Mouse (Mus musculus) intestine, embryonic 15.5 days (tissue): Measurements from ENCODE around the gene Lcmt2. TPM values are rescaled to one million over a fixed set of nuclear protein-coding genes. Genes with fewer than 3 reads are reported as not detected.
"Not testable (repeated sequence)": the region's sequence is repeated elsewhere in the genome, so short reads cannot be mapped to it uniquely, and the experiment has no call there.

ENCODE experiments used
- ATAC-seq: fragments of 200-750 bp; cut with Nextera tagmentation; 2 replicates; pipeline ENCODE4 v1.8.0; 2017; ENCODE audit warnings: moderate TSS enrichment, moderate library complexity
- H3K27ac ChIP-seq: fragments of 300-500 bp; sonication (generic); 2 replicates; pipeline ENCODE4 v1.5.1; 2015; ENCODE audit warnings: mild to moderate bottlenecking, inconsistent platforms
- H3K27me3 ChIP-seq: fragments of 300-500 bp; sonication (generic); replicated peaks from 2 replicates; pipeline ENCODE4 v1.6.1; 2015; ENCODE audit warnings: inconsistent platforms
- H3K36me3 ChIP-seq: fragments of 300-500 bp; sonication (generic); 2 replicates; pipeline ENCODE4 v1.6.1; 2015; ENCODE audit warnings: inconsistent platforms
- H3K4me1 ChIP-seq: fragments of 300-500 bp; sonication (generic); replicated peaks from 2 replicates; pipeline ENCODE4 v1.6.1; 2015; ENCODE audit warnings: inconsistent platforms
- H3K4me2 ChIP-seq: fragments of 300-500 bp; sonication (generic); replicated peaks from 2 replicates; pipeline ENCODE4 v1.6.1; 2015; ENCODE audit warnings: mild to moderate bottlenecking, inconsistent platforms
- H3K4me3 ChIP-seq: fragments of 300-500 bp; sonication (generic); replicated peaks from 2 replicates; pipeline ENCODE4 v1.5.1; 2015; ENCODE audit warnings: inconsistent platforms
- H3K9ac ChIP-seq: fragments of 300-500 bp; sonication (generic); 2 replicates; pipeline ENCODE4 v1.6.1; 2015; ENCODE audit warnings: inconsistent platforms
- H3K9me3 ChIP-seq: fragments of 300-500 bp; sonication (generic); 2 replicates; pipeline ENCODE4 v1.6.1; 2016; ENCODE audit warnings: inconsistent platforms
- WGBS: fragments of 180-500 bp; shearing (Covaris S2); methylation state at CpG from one replicate; pipeline ENCODE4 v1.1.7; 2015; 5-methylcytosine and 5-hydroxymethylcytosine counted together
- polyA plus RNA-seq: library from polyadenylated mRNA; unstranded; fragments of >200 nt; fragmentation: Nextera tagmentation; extraction: Ambion mirVana; gene quantifications from 2 replicates; pipeline ENCODE4 v1.2.1, GENCODE M21; 2015

Lcmt2 gene
- polyA plus RNA-seq, 1 experiment from 2014 or later: 20.0 TPM

- Histone ChIP-seq H3K36me3 (peaks cover 8% of the 10 kb centered on the region; the same call in 1 of the 2 replicates), H3K27ac (no peak overlapping the region)
- WGBS: 87% methylated on average over 2 of the region's 2 CpGs
Observed at GRCm38 (mm10) chr2:121142415-121142814, 2.0 kb upstream of the Lcmt2 start.

GRCm38 (mm10) chr2:121141216-121142035 lies 973 bp upstream of the Lcmt2 start:
- H3K9me3 ChIP-seq: no peaks in the 10 kb centered on the region
- H3K4me2 ChIP-seq: peak overlapping the region; percentile 88
- H3K4me1 ChIP-seq: peaks cover 13% of the 10 kb centered on the region
- no peak for ATAC-seq
- H3K4me3 ChIP-seq: peak overlapping the region; percentile 60
- 65% methylated on average over 16 of the region's 16 CpGs for whole genome bisulfite sequencing
- H3K27me3 ChIP-seq: no peaks in the 10 kb centered on the region
- peak overlapping the region; percentile 68 for H3K9ac ChIP-seq
- peak overlapping the region; percentile 97; the same call in 1 of the 2 replicates for H3K27ac ChIP-seq
- H3K36me3 ChIP-seq: peaks cover 8% of the 10 kb centered on the region; the same call in 1 of the 2 replicates

More at GRCm38 (mm10) chr2:121142415-121142814, 2.0 kb upstream of the Lcmt2 start:
- Histone ChIP-seq H3K4me2 (no peak overlapping the region), H3K27me3 (no peaks in the 10 kb centered on the region), H3K9me3 (no peaks in the 10 kb centered on the region), H3K4me1 (peaks cover 13% of the 10 kb centered on the region), H3K9ac (no peak overlapping the region), H3K4me3 (no peak overlapping the region)
- no peak for ATAC-seq

GRCm38 (mm10) chr2:121139266-121140017 lies 1.0 kb downstream of the Lcmt2 start:
- Histone ChIP-seq H3K4me3 (peak overlapping the region; percentile 60), H3K9me3 (no peaks in the 10 kb centered on the region), H3K36me3 (peaks cover 8% of the 10 kb centered on the region; the same call in 1 of the 2 replicates), H3K4me2 (peak overlapping the region; percentile 88), H3K4me1 (peaks cover 13% of the 10 kb centered on the region), H3K27ac (peak overlapping the region; percentile 97), H3K27me3 (no peaks in the 10 kb centered on the region), H3K9ac (peak overlapping the region; percentile 68)
- 46% methylated on average over 29 of the region's 29 CpGs for WGBS
- ATAC-seq: peak; percentile 1; the same call in 1 of the 2 replicates

- H3K9ac ChIP-seq: no peak overlapping the region
- WGBS: 93% methylated on average over 4 of the region's 4 CpGs
- H3K9me3 ChIP-seq: no peaks in the 10 kb centered on the region
- peaks cover 13% of the 10 kb centered on the region for H3K4me1 ChIP-seq
- ATAC-seq: no peak
- no peak overlapping the region for H3K4me3 ChIP-seq
- H3K36me3 ChIP-seq: peaks cover 8% of the 10 kb centered on the region; the same call in 1 of the 2 replicates
- H3K27ac ChIP-seq: no peak overlapping the region
- H3K27me3 ChIP-seq: no peaks in the 10 kb centered on the region
- H3K4me2 ChIP-seq: no peak overlapping the region
Observed at GRCm38 (mm10) chr2:121137371-121137770, 3.1 kb downstream of the Lcmt2 start.

- H3K4me3 ChIP-seq: no peak overlapping the region
- H3K36me3 ChIP-seq: no peaks in the 10 kb centered on the region
- H3K27ac ChIP-seq: no peak overlapping the region
- no peak overlapping the region for H3K9ac ChIP-seq
- WGBS: 67% methylated on average over 1 of the region's 1 CpGs
- H3K4me2 ChIP-seq: no peak overlapping the region
- H3K27me3 ChIP-seq: no peaks in the 10 kb centered on the region
- no peaks in the 10 kb centered on the region for H3K9me3 ChIP-seq
- no peak for ATAC-seq
- H3K4me1 ChIP-seq: no peaks in the 10 kb centered on the region
Observed at GRCm38 (mm10) chr2:121132822-121133221, 7.6 kb downstream of the Lcmt2 start.

GRCm38 (mm10) chr2:121128865-121129620 lies 11.4 kb downstream of the Lcmt2 start:
- no peak for ATAC-seq
- Histone ChIP-seq H3K4me2 (no peak overlapping the region), H3K9ac (no peak overlapping the region), H3K4me1 (no peaks in the 10 kb centered on the region), H3K27me3 (no peaks in the 10 kb centered on the region), H3K27ac (no peak overlapping the region), H3K9me3 (no peaks in the 10 kb centered on the region), H3K4me3 (no peak overlapping the region), H3K36me3 (no peaks in the 10 kb centered on the region)
- WGBS: 56% methylated on average over 9 of the region's 9 CpGs

GRCm38 (mm10) chr2:121127536-121127935 lies 12.9 kb downstream of the Lcmt2 start:
- Histone ChIP-seq H3K36me3 (no peaks in the 10 kb centered on the region), H3K4me1 (no peaks in the 10 kb centered on the region), H3K27ac (no peak overlapping the region), H3K9ac (no peak overlapping the region), H3K4me2 (no peak overlapping the region), H3K27me3 (no peaks in the 10 kb centered on the region), H3K9me3 (no peaks in the 10 kb centered on the region), H3K4me3 (no peak overlapping the region)
- 60% methylated on average over 1 of the region's 1 CpGs for WGBS
- ATAC-seq: no peak

GRCm38 (mm10) chr2:121126302-121126701 lies 14.2 kb downstream of the Lcmt2 start:
- WGBS: 91% methylated on average over 5 of the region's 5 CpGs
- ATAC-seq, H3K4me3 ChIP-seq, H3K27ac ChIP-seq, H3K4me1 ChIP-seq, H3K9ac ChIP-seq, H3K36me3 ChIP-seq, H3K9me3 ChIP-seq, H3K27me3 ChIP-seq, H3K4me2 ChIP-seq: not testable (repeated sequence)

GRCm38 (mm10) chr2:121119260-121119659 lies 21.2 kb downstream of the Lcmt2 start:
- Histone ChIP-seq H3K27ac (no peak overlapping the region), H3K4me2 (no peak overlapping the region), H3K9me3 (no peaks in the 10 kb centered on the region), H3K36me3 (no peaks in the 10 kb centered on the region), H3K4me3 (no peak overlapping the region), H3K9ac (no peak overlapping the region), H3K4me1 (no peaks in the 10 kb centered on the region), H3K27me3 (no peaks in the 10 kb centered on the region)
- 82% methylated on average over 3 of the region's 3 CpGs for WGBS
- ATAC-seq: no peak

- Histone ChIP-seq H3K36me3 (no peaks in the 10 kb centered on the region), H3K9ac (no peak overlapping the region), H3K4me3 (no peak overlapping the region), H3K4me1 (no peaks in the 10 kb centered on the region), H3K4me2 (no peak overlapping the region), H3K27me3 (no peaks in the 10 kb centered on the region), H3K9me3 (no peaks in the 10 kb centered on the region), H3K27ac (no peak overlapping the region)
- no peak for ATAC-seq
- 88% methylated on average over 2 of the region's 2 CpGs for WGBS
Observed at GRCm38 (mm10) chr2:121115418-121115817, 25.0 kb downstream of the Lcmt2 start.

- Histone ChIP-seq H3K27me3 (no peaks in the 10 kb centered on the region), H3K4me1 (no peaks in the 10 kb centered on the region), H3K9me3 (no peaks in the 10 kb centered on the region), H3K4me2 (no peak within 1 kb of the TSS), H3K4me3 (no peak within 1 kb of the TSS), H3K9ac (no peak within 1 kb of the TSS), H3K36me3 (no peaks in the 10 kb centered on the region), H3K27ac (no peak within 1 kb of the TSS)
- 82% methylated on average over 4 of the region's 4 CpGs for WGBS
- no peak for ATAC-seq
Observed at GRCm38 (mm10) chr2:121109695-121110094, 30.8 kb downstream of the Lcmt2 start, which contains the start of gene Tgm7. Tgm7 (minus strand) TSS chr2:121109795.

- H3K9ac ChIP-seq: no peak overlapping the region
- no peak for ATAC-seq
Observed at GRCm38 (mm10) chr2:121105940-121106339, 34.5 kb downstream of the Lcmt2 start.

More at GRCm38 (mm10) chr2:121105940-121106339, 34.5 kb downstream of the Lcmt2 start:
- Histone ChIP-seq H3K27me3 (no peaks in the 10 kb centered on the region), H3K4me3 (no peak overlapping the region), H3K9me3 (no peaks in the 10 kb centered on the region), H3K4me2 (no peak overlapping the region), H3K36me3 (no peaks in the 10 kb centered on the region), H3K4me1 (no peaks in the 10 kb centered on the region), H3K27ac (no peak overlapping the region)
